Mouse (Mus musculus): ENCODE results near the gene Eme2. TPM values are rescaled to one million over a fixed set of nuclear protein-coding genes. Genes with fewer than 3 reads are reported as not detected.

Gene Eme2
- polyA plus RNA-seq (2012; rRNA removed), result 7.7 and 8.7 TPM in 2 replicates

GRCm38 (mm10) chr17:24894995-24895547 is at the start of gene Eme2, which contains the start of gene Mrps34:
Eme2 (minus strand) TSS chr17:24895087.
Mrps34 (plus strand) TSS chr17:24895116.

GRCm38 (mm10) chr17:24936259-24937237 is 41.7 kb upstream of the Eme2 start, which contains the start of gene Mapk8ip3:
Mapk8ip3 (minus strand) TSS chr17:24936977.

GRCm38 (mm10) chr17:24896241-24896992 is 1.5 kb upstream of the Eme2 start, which contains the start of gene Nme3:
Nme3 (plus strand) TSS chr17:24896500.

GRCm38 (mm10) chr17:24886134-24886931 is 8.6 kb downstream of the Eme2 start, which contains the start of the genes Nubp2 and Spsb3:
Nubp2 (minus strand) TSS chr17:24886349.
Spsb3 (plus strand) TSS chr17:24886643.

GRCm38 (mm10) chr17:24865776-24866175 is 29.1 kb downstream of the Eme2 start, which contains the start of gene Igfals:
Igfals (plus strand) TSS chr17:24865997.

GRCm38 (mm10) chr17:24850065-24850772 is 44.7 kb downstream of the Eme2 start, which contains the start of gene Fahd1:
Fahd1 (minus strand) TSS chr17:24850364.

GRCm38 (mm10) chr17:24839842-24840241 is 55.0 kb downstream of the Eme2 start, which contains the start of gene Hagh:
Hagh (plus strand) TSS chr17:24840143.

Other genes starting within 250 kb of the Eme2 start
- 5.4 and 5.8 TPM in 2 replicates for gene Slc9a3r2, start 244.8 kb downstream of the Eme2 start, polyA plus RNA-seq (2012; rRNA removed)
- 0.18 and 0.27 TPM in 2 replicates for gene Npw, start 236.6 kb downstream of the Eme2 start, polyA plus RNA-seq (2012; rRNA removed)
- 20.9 and 23.8 TPM in 2 replicates for gene Zfp598, start 225.4 kb downstream of the Eme2 start, polyA plus RNA-seq (2012; rRNA removed)
- gene Syngr3, start 205.1 kb downstream of the Eme2 start, polyA plus RNA-seq (2012; rRNA removed), result 0.05 and 0.06 TPM in 2 replicates
- 18.1 and 19.5 TPM in 2 replicates for gene Gfer, start 198.9 kb downstream of the Eme2 start, polyA plus RNA-seq (2012; rRNA removed)
- 0.66 and 0.81 TPM in 2 replicates for gene Noxo1, start 198.9 kb downstream of the Eme2 start, polyA plus RNA-seq (2012; rRNA removed)
- 24.4 and 29.3 TPM in 2 replicates for gene Tbl3, start 187.4 kb downstream of the Eme2 start, polyA plus RNA-seq (2012; rRNA removed)
- 0.32 and 0.33 TPM in 2 replicates for gene Rnf151, start 177.0 kb downstream of the Eme2 start, polyA plus RNA-seq (2012; rRNA removed)
- gene Rps2, start 177.0 kb downstream of the Eme2 start, polyA plus RNA-seq (2012; rRNA removed), result 2,079 and 2,282 TPM in 2 replicates
- gene Ndufb10, start 170.6 kb downstream of the Eme2 start, polyA plus RNA-seq (2012; rRNA removed), result 166 and 170 TPM in 2 replicates
- gene Rpl3l, start 167.3 kb downstream of the Eme2 start, polyA plus RNA-seq (2012; rRNA removed), result not detected in 2 replicates
- gene Msrb1, start 158.4 kb downstream of the Eme2 start, polyA plus RNA-seq (2012; rRNA removed), result 20.9 and 25.8 TPM in 2 replicates
- not detected in 2 replicates for gene Hs3st6, start 142.1 kb downstream of the Eme2 start, polyA plus RNA-seq (2012; rRNA removed)
- gene Meiob, start 90.8 kb downstream of the Eme2 start, polyA plus RNA-seq (2012; rRNA removed), result 0.71 and 0.81 TPM in 2 replicates
- gene Hagh, start 54.9 kb downstream of the Eme2 start, polyA plus RNA-seq (2012; rRNA removed), result 56.3 and 67.1 TPM in 2 replicates
- gene Fahd1, start 44.7 kb downstream of the Eme2 start, polyA plus RNA-seq (2012; rRNA removed), result 21.3 and 22.2 TPM in 2 replicates
- 3.2 and 3.9 TPM in 2 replicates for gene Igfals, start 29.1 kb downstream of the Eme2 start, polyA plus RNA-seq (2012; rRNA removed)
- 23.3 and 35.0 TPM in 2 replicates for gene Nubp2, start 8.7 kb downstream of the Eme2 start, polyA plus RNA-seq (2012; rRNA removed)
- 22.9 and 27.5 TPM in 2 replicates for gene Spsb3, start 8.4 kb downstream of the Eme2 start, polyA plus RNA-seq (2012; rRNA removed)
- gene Mrps34, start within 50 bp of the Eme2 start, polyA plus RNA-seq (2012; rRNA removed), result 44.0 and 47.7 TPM in 2 replicates
- gene Nme3, start 1.4 kb upstream of the Eme2 start, polyA plus RNA-seq (2012; rRNA removed), result 47.2 and 54.4 TPM in 2 replicates
- 29.7 and 32.2 TPM in 2 replicates for gene Mapk8ip3, start 41.9 kb upstream of the Eme2 start, polyA plus RNA-seq (2012; rRNA removed)
- 23.3 and 28.1 TPM in 2 replicates for gene Jpt2, start 65.6 kb upstream of the Eme2 start, polyA plus RNA-seq (2012; rRNA removed)
- 7.1 and 8.3 TPM in 2 replicates for gene Cramp1l, start 120.7 kb upstream of the Eme2 start, polyA plus RNA-seq (2012; rRNA removed)
- 54.0 and 61.2 TPM in 2 replicates for gene Ift140, start 121.0 kb upstream of the Eme2 start, polyA plus RNA-seq (2012; rRNA removed)
- gene Tmem204, start 188.5 kb upstream of the Eme2 start, polyA plus RNA-seq (2012; rRNA removed), result 2.4 and 3.1 TPM in 2 replicates
- 7.4 and 8.8 TPM in 2 replicates for gene Telo2, start 220.9 kb upstream of the Eme2 start, polyA plus RNA-seq (2012; rRNA removed)
- 0.02 TPM in 1 of 2 replicates, not detected in the other for gene Ptx4, start 225.7 kb upstream of the Eme2 start, polyA plus RNA-seq (2012; rRNA removed)
- gene Clcn7, start 238.3 kb upstream of the Eme2 start, polyA plus RNA-seq (2012; rRNA removed), result 6.7 and 8.2 TPM in 2 replicates

All from liver, embryonic 14 days (tissue).